ENCODE assay signal across 8 mouse cellular contexts in genomic region chr8:121730170-121730569, GRCm38 (mm10). TPM values are rescaled to one million over a fixed set of nuclear protein-coding genes. Genes with fewer than 3 reads are reported as not detected.
DNase-seq lines count a peak whose midpoint lies in the region; ATAC-seq lines count a peak whose summit lies in the region.

No protein-coding gene starts in this region.

- WGBS in embryonic facial prominence, embryonic 14.5 days = under 1% methylated on average over 19 of the region's 60 CpGs
- WGBS in intestine, embryonic 16.5 days = 1% methylated on average over 48 of the region's 60 CpGs
- WGBS in neural tube, embryonic 14.5 days = 0% methylated on average over 36 of the region's 60 CpGs

- H3K9me3 ChIP-seq in embryonic facial prominence, embryonic 14.5 days (ENCODE audit: control insufficient read depth, low read length) = no peaks in the 10 kb centered on the region
- H3K9me3 ChIP-seq in intestine, embryonic 16.5 days (ENCODE audit: control insufficient read depth, low read length) = no peaks in the 10 kb centered on the region
- H3K9me3 ChIP-seq in neural tube, embryonic 14.5 days (ENCODE audit: control insufficient read depth, low read length) = no peaks in the 10 kb centered on the region

- peak; percentile 45 for DNase-seq in left cerebral cortex, postnatal 4 days
- DNase-seq in left cerebral cortex, adult 11 months (ENCODE audit: low spot score) = no peak
- peak; percentile 15 for DNase-seq in embryonic facial prominence, embryonic 14.5 days (ENCODE audit: low spot score)
- DNase-seq in adrenal gland, postnatal 4 days (ENCODE audit: low spot score in 2 of 2) = no peak
- no peak for DNase-seq in thymus, postnatal 25 days
- DNase-seq in kidney, adult 11 months = no peak

- H3K27me3 ChIP-seq in embryonic facial prominence, embryonic 14.5 days (replicated peaks; ENCODE audit: control insufficient read depth, insufficient read depth, low read length) = peaks cover 66% of the 10 kb centered on the region
- H3K27me3 ChIP-seq in intestine, embryonic 16.5 days (replicated peaks; ENCODE audit: control insufficient read depth, insufficient read depth, low read length) = peaks cover 57% of the 10 kb centered on the region
- peaks cover 4% of the 10 kb centered on the region for H3K27me3 ChIP-seq in neural tube, embryonic 14.5 days (ENCODE audit: control insufficient read depth, insufficient read depth, low read length)

- H3K4me2 ChIP-seq in embryonic facial prominence, embryonic 14.5 days (ENCODE audit: low read depth, low read length) = peak overlapping the region; percentile 85
- peak overlapping the region; percentile 73 for H3K4me2 ChIP-seq in intestine, embryonic 16.5 days (ENCODE audit: low read depth, low read length)
- peak overlapping the region; percentile 86 for H3K4me2 ChIP-seq in neural tube, embryonic 14.5 days (ENCODE audit: low read depth, low read length)

- no peak overlapping the region for H3K27ac ChIP-seq in embryonic facial prominence, embryonic 14.5 days (replicated peaks; ENCODE audit: low read depth, low read length)
- H3K27ac ChIP-seq in intestine, embryonic 16.5 days (ENCODE audit: low read length) = no peak overlapping the region
- H3K27ac ChIP-seq in neural tube, embryonic 14.5 days (ENCODE audit: low read depth, low read length) = peak overlapping the region; percentile 48; the same call in 1 of the 2 replicates

- peak overlapping the region; percentile 19; the same call in 1 of the 2 replicates for H3K9ac ChIP-seq in embryonic facial prominence, embryonic 14.5 days (ENCODE audit: low read depth, low read length)
- H3K9ac ChIP-seq in intestine, embryonic 16.5 days (ENCODE audit: low read depth, low read length) = no peak overlapping the region
- peak overlapping the region; percentile 70 for H3K9ac ChIP-seq in neural tube, embryonic 14.5 days (replicated peaks; ENCODE audit: low read depth, low read length)

- no peaks in the 10 kb centered on the region for H3K4me1 ChIP-seq in embryonic facial prominence, embryonic 14.5 days (ENCODE audit: control insufficient read depth, insufficient read depth, low read length)
- H3K4me1 ChIP-seq in intestine, embryonic 16.5 days (ENCODE audit: control insufficient read depth, insufficient read depth, low read length) = peaks cover 7% of the 10 kb centered on the region
- H3K4me1 ChIP-seq in neural tube, embryonic 14.5 days (ENCODE audit: control insufficient read depth, insufficient read depth, low read length) = peaks cover 15% of the 10 kb centered on the region

- peak overlapping the region; percentile 48 for H3K4me3 ChIP-seq in embryonic facial prominence, embryonic 14.5 days (ENCODE audit: low read depth, low read length)
- H3K4me3 ChIP-seq in intestine, embryonic 16.5 days (ENCODE audit: low read length) = peak overlapping the region; percentile 50
- H3K4me3 ChIP-seq in neural tube, embryonic 14.5 days (ENCODE audit: low read depth, low read length) = peak overlapping the region; percentile 47

- ATAC-seq in embryonic facial prominence, embryonic 14.5 days (ENCODE audit: low read depth) = peak; percentile 24; the same call in 1 of the 2 replicates
- ATAC-seq in intestine, embryonic 16.5 days = peak; percentile 16; the same call in 1 of the 2 replicates
- peak; percentile 13; the same call in 1 of the 2 replicates for ATAC-seq in neural tube, embryonic 14.5 days (ENCODE audit: low read depth)

- intact Hi-C loops in left cerebral cortex, postnatal 4 days (cut with DNase I) = no loop called here

- H3K36me3 ChIP-seq in embryonic facial prominence, embryonic 14.5 days (ENCODE audit: control insufficient read depth, insufficient read depth, low read length) = no peaks in the 10 kb centered on the region
- H3K36me3 ChIP-seq in intestine, embryonic 16.5 days (ENCODE audit: control insufficient read depth, insufficient read depth, low read length) = no peaks in the 10 kb centered on the region
- H3K36me3 ChIP-seq in neural tube, embryonic 14.5 days (ENCODE audit: control insufficient read depth, insufficient read depth, low read length) = no peaks in the 10 kb centered on the region

RNA-seq across cellular contexts. Expression of gene Jph3, which starts 0.7 kb away (rescaled TPM):
- 100 to 1,000 TPM; 116 to 119 TPM for total RNA-seq in left cerebral cortex, postnatal 4 days (2021)
- polyA plus RNA-seq in embryonic facial prominence, embryonic 14.5 days (2014; fragmentation: Nextera tagmentation; extraction: Ambion mirVana) = 4.0 and 4.9 TPM in 2 replicates
- polyA plus RNA-seq in intestine, embryonic 16.5 days (2015; fragmentation: Nextera tagmentation; extraction: Ambion mirVana) = 2.8 and 3.3 TPM in 2 replicates
- 84.2 and 89.0 TPM in 2 replicates for polyA plus RNA-seq in neural tube, embryonic 14.5 days (2014; fragmentation: Nextera tagmentation; extraction: Ambion mirVana)
- total RNA-seq in adrenal gland, postnatal 4 days (2021) = 1 to 10 TPM; 5.0 to 5.8 TPM

Comparison
In these comparisons a context has a peak if more than half of its experiments do, and no peak if none do; other contexts are left out.
1. DNase-seq: peak in left cerebral cortex, postnatal 4 days (single experiment) and embryonic facial prominence, embryonic 14.5 days (single experiment); none in left cerebral cortex, adult 11 months (single experiment), adrenal gland, postnatal 4 days (0 of 2), thymus, postnatal 25 days (single experiment) and kidney, adult 11 months (single experiment).
2. RNA of gene Jph3, which starts 0.7 kb away (polyA plus RNA-seq): 84.2 to 89.0 TPM in neural tube, embryonic 14.5 days; 4.0 to 4.9 TPM in embryonic facial prominence, embryonic 14.5 days and 2.8 to 3.3 TPM in intestine, embryonic 16.5 days; every median in the first group is over 10 times any median in the second.
3. Peak in every context shown above with its lines, with median percentiles within 50 percentile points of each other: ATAC-seq, H3K4me2 ChIP-seq and H3K4me3 ChIP-seq.